Mouse (Mus musculus) gastrocnemius, postnatal 25 days (tissue): ENCODE results near the gene Cntfr. TPM values are rescaled to one million over a fixed set of nuclear protein-coding genes. Genes with fewer than 3 reads are reported as not detected.

ENCODE experiments used
- DNase-seq: peaks from one replicate; pipeline ENCODE4 v3.0.0; 2022
- total RNA-seq, 2 experiments: library from RNA; stranded (reverse); gene quantifications; 1 replicate in 1 of 2; 2 replicates in 1 of 2; pipeline ENCODE4 v1.2.3; 2021

Gene Cntfr
- total RNA-seq, 2 experiments from 2014 or later, result 33.5 to 34.7 TPM

DNA sequence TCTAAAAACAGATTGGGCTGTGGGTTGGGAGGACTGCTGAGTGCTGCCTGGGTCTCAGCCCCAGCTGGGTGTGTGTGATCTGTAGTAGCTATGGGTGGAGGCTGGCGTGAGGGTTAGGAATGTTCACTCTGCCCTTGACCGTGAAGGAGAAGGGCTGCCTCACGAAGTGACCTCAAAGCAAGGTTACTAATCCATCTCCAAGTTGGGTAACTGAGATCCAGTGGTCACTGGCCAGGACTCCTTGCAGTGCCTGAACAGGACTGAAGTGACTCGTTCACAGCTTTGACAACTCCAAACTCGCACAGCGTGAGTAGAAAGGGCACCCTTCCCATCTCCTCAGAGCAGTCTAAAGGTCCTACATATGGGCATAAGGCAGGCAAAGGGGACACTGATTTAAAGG lies 18.0 kb downstream of the Cntfr start:
- DNase-seq, result no peak

DNA sequence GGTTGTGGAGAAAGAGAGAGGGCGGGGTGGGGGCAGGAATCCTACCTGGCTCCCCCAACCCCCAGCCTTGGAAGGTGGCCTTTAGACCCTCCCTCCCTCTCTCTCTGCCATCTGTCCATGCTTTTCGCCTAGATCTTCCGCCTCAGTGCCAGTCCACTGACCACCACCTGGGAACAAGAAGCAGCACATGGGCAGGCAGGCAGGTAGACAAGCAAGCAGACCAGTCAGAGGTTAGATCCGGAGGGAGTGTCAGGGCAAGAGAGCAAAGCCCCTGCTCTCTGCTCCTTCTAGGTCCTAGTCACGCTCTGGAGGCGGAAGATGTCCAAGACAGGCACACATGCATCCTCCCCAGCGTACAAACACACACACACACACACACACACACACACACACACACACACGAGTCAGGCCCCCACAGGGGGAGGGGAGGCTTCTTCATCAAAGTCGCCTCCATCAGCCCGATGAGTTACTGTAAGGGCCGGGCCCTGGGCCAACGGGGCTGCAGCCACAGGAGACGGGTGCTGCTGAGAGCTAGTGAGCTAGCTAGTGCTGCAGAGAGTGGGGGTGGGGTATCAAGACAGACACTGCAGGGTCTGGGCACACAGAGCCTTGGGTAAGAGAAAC lies 19.8 kb downstream of the Cntfr start:
- no peak for DNase-seq

DNA sequence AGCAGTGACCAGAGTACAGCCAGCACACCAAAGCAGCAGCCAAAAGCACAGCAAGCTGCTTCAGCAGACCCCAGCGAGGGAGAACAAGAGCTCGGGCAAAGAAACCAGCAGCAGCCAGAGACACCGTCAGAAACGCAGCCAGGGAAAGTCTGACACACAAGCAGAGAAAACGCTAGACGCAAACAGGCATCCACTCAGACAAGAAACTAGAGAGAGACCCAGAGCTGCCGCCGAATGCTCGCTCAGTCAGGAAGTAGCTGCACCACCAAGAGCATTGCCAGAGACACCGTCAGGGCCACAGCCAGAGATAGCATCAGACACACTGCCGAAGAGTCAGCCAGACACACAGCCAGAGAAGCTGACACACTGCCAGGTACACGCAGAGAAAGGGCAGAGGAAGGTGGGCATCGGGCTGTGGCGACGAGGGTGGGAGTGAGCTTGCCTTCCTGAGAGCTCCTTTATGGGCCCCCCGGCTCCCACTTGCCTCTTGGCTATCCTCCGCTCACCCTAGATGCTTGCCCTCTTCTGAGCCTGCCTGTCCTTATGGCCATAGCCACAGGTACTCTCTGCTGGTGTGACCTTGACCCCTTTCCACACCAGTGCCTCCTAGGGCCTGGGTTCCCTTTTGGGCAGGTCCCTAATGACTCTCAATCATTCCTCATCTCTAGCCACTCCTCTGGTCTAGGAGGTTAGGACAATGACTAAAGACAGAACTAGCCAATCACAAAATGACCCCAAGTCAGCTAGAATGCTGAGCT lies 20.5 kb downstream of the Cntfr start:
- no peak for DNase-seq

DNA sequence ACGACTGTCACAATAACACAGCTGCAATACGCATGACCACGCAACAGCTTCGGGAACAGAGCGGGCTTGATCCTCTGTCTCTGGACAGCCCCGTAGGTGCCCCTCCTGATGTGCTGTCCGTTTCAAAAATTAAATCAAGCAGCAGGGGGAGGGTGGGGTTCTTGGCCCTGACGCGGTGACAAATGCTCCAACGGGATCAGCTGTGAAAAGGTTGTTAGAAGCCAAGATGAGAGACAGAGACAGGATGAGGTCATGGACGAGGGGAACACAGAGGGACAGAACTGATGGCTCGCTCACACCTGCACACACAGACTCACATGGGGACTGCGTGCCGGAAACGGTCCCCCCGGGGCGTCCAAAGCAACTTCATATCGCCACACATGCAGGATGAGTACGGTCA lies 23.7 kb downstream of the Cntfr start:
- no peak for DNase-seq

DNA sequence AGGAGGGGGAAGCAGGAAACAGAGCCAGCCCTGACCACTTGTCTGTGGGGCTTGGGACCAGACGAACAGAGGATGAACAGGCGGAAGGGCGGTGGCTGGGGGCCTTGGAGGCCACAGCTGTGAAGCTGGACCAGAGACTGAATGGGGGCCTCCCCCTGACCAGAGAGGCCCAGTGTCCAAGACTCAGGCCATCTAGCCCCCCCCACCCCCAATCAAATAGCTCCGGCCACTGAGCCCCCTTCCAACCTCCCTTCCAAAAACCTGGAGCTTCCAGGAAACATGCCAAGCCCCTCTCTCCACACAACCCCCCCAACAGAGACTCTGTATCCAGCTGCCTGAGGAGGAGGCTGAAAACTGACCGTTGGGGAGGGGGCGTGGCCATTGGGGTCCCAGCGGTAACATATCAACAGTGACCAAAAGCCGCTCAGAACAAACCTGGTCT lies 24.3 kb downstream of the Cntfr start:
- DNase-seq, result no peak

DNA sequence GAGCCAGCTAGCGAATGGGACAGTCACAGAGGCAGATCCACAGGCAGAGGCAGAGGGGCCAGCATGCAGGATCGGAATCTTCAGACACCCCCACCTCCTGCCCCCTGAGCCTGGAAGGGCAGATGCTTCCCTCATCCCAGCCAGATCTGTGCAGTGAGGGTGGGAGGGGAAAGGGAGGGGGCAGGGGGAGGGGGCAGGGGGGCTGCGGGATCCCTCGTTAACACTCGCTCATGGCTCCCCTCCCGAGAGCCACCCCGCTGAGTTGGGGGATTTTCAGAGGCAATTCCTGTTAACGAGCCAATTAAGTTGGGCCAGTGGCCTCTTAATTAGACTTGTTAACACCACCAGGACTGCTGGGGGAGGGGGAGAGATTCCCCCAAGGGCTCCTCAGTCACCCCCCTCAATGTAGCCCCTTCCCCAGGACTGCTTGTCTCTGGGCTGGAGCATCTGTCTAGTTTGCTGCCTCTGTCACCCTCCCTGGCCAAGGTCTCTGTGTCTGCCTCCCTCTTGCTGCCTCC lies 24.9 kb downstream of the Cntfr start:
- no peak for DNase-seq

DNA sequence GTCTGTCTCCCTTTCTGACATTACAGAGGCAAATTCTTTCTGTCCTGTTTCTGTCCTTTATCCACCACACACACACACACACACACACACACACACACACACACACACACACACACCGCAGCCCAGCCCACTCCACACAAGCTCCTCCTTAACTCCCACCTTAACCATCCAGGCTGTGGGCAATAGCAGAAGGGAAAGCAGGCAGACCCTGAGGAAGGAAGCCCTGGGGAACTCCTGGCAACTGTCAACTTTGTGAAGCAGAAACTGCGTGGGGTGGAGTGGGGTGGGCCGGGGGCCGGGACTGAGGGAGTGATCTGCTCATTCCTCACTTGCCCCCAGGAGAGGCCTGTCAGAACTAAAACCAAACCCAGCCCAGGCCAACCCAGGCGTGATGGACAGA lies 25.4 kb downstream of the Cntfr start:
- DNase-seq, result no peak

DNA sequence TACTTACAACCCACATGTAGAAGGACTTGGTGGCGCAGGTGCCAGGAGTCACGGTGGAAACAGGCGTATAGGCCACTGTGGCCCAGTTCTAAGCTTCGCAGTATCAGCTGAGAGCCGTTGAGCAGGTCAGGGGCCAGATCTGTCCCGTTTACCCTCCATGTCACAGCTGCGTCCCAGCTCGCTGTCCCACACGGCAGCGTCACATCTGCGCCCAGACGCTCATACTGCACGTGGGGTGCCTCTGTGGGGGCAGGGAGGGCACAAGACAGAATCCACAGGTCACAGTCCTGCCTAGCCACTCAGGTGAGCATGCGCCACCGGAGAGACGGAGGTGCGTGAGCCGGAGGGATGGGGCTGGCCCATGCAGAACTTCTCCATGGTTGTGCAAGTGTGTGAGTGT lies 26.1 kb downstream of the Cntfr start:
- DNase-seq, result no peak

DNA sequence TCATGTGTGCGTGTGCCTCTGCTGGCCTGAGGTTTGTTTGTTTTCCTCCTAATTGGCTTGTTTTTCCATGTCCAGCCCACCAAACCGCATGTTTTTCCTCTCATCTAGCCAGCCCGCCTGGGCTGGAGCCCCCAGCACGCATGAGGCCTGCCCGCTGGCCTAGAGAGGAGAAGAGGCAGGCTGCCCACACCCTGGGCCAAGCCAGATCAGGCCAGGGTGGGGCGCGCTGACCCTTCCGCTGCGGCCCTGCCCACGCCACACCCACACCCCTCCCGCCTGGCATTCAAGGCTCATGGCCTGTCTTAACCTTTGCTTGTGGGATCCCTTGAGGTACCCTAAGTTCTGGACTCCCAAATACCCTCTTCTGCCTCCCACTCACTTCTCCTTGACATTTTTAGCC lies 30.2 kb downstream of the Cntfr start:
- DNase-seq, result peak; percentile 76

DNA sequence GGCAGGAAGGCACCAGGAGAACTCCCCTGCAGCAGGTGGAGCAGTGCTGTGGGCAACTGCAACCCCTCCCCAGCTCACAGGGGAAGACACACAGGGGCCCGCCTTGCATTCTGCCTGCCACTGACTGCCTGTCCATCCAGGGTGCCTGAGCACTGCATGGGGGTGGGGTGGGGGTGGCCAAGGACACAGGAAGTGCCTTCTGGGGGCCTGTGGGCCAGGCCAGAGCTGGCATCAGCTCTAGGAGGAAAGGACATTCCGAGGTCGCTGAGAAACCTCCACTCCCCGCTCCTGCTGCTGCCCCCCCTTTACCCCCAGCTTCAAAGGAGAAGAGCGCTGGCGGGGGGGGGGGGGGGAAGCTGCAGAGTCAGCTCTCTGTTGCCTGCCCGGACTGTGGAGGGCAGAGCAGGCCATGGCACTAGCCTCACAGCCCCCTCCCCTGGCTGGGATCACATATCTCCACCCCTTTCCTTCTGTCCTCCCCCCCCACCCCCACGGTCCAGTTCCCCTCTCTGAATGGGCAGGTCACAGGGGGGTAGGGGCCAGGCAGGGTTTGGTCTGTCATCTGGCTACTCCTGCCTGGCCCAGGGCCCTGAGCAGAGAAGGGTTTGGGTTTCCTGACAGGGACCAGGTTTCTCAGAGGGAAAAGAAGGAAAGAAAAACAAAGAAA lies 31.7 kb downstream of the Cntfr start:
- DNase-seq, result peak; percentile 73

DNA sequence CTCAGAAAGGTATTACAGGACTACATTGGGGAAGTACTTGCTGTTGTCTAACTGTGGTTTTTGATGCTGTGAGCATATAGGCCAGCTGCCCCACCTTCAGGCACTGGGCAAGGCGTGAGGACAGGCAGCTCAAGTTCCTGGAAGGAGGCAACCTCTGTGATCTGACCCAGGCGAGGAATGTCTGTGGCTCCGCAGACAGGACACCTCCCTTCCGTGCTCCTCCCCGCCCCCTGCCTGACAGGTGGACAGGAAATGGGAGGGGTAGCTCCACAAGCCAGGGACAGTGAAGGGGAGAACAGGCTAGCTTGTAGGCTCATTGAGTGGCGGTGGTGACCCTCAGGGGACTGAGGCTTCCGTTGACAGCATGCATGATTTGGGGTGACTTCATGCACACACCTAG lies 32.4 kb downstream of the Cntfr start:
- peak; percentile 75 for DNase-seq

DNA sequence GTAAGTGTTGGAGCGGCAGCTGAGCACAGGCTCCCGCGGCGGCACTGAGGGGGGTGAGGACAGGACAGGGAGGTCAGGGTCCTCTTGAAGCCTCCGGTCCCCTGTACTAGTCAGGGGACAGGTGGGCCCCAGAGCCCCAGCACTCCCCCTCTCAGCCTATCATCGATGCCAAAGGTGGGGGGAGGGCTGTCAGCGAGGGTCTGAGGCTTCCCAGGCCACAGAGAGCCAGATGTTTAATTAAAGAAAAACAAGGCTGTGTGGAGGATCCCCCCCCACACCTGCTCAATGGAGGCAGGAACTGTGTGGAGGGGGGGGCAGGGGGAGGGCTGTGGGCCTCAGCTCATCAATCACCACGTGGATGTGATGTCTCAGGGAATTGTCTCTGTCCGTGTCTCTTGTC lies 33.3 kb downstream of the Cntfr start:
- no peak for DNase-seq

DNA sequence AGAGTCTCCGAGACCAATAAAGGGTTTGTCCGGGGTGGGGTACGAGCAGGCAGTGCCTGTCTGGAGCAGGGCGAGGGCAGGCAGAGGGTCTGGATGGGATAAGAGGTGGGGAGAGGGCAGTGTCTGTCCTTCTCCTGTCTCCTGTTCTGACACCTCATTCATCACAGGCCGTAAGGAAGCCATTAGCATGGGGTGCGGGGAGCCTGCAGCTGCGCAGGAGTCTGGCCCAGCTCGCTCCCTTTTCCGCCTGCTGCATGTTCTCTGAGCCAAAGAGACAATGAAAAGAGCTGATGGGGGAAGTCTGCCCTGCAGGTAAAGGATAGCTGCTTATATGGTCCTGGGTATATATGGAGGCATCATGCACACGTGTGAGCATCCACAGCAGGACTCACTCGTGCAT lies 34.2 kb downstream of the Cntfr start:
- no peak for DNase-seq

DNA sequence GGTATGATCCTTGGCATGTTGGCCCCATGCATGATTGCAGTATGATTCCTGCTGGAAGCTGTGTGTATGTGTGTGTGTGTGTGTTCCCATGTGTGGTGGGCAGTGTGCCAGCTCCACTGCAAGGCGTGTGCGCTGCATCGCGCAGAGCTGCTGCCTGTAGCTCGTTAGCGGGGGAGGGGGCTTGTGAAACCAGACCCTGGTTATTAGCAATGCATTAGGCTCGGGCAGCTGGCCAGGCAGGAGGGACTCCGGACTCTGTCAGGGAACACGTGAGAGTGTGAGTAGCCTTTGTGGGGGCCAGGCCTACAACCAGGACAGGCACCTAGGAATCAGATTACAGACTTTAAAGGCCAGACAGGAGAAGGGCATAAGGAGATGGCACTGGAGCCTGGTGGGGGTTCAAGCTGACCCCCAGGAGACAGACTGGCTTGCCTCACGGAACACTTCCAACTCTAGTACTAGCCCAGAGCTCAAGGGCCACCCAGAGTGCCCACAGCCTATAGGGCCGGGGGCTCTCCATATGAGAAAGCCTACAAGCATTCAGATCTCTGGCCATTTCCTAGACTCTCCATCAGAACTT lies 35.9 kb downstream of the Cntfr start:
- no peak for DNase-seq

DNA sequence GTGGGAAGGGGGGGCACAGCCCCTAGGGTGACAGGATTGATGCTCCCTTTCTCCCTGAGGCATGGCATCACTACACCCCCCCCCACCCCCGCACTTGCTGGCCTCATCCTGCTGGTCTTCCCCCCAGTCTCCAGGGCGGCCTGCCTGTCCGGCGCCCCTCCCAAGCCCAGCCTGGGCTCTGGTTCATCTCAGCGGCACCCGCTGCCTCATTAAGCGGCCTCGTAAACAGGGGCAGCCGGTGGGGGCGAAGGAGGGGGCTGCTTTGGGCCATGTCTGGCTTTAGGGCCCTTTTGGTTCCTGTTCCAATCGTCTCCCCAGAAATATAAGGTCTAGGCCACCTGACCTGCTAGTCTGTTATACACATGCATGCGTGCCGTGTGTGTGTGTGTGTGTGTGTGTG lies 37.3 kb downstream of the Cntfr start:
- DNase-seq, result no peak

DNA sequence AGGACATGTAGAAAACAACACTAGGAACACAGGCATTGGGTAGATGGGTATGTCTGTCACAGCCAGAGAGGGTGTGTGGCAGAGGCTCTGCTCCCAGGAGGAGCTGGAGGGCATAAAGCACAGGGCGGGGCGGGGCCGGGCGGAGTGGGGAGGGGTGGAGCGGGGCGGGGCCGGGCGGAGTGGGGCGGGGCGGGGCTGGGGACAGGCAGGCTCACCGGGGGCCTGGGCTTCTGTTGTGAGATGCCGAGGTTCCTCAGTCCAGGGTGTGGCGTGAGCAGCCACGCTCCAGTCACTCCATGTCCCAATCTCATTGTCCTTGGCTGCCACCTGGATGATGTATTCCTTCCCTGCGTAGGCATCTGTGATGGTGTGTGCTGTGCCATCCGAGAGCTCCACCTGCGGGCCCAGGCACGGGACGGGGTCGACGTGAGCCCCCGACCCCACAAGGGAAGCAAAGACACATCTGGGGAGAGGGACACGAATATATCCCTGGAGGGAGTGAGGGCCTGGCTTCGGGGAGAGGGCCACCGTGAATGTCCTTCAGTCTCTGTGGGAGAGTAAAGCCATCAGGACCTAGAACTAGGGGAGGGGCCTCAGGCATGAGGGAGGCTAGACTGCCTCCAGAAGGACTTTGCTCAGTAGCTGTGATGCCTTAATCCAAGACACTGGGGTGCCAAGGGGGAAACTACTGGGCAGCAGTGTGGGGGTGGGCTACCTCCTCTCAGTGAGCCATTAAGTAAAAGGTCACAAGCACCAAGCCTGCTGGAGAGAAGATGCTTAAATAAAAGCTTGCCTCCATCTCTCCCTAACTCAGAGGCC lies 38.1 kb downstream of the Cntfr start:
- no peak for DNase-seq

DNA sequence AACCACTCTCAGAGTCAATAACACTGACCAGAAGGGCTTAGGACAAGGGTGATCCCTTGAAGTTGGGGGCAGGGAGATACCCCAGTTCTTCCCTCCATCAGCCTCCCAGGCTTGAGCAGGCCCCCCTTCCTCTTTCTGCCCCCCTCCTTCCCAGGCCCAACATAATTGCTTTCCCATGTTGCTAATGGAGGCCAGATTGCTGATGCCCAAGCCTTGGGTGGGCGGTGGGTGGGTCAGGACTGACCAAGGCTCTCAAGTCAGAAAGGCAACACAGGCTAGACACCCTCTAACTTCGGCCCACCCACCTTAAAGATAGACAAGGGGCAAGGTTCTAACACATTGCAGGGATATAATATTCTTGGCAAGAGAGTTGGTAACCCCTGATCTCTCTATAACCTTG lies 41.4 kb downstream of the Cntfr start:
- no peak for DNase-seq

DNA sequence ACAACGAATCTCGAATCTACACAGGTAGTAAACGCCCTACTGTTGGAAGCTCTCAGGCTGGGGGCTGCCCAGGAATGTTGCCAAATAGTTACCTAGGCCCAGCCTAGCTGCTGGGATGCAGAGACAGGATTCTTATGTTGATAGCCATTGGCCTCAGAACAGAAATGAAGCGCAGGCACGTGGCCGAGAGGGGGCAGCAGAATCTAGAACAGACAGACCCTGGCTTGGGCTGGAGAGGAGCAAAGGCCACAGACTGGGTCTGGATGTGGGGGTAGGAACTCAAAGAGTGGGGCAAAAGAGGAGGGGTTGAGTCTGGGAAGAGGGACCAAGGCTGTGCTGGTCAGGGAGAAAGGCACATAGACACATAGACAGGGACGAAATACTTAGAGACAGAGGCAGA lies 42.7 kb downstream of the Cntfr start:
- no peak for DNase-seq

DNA sequence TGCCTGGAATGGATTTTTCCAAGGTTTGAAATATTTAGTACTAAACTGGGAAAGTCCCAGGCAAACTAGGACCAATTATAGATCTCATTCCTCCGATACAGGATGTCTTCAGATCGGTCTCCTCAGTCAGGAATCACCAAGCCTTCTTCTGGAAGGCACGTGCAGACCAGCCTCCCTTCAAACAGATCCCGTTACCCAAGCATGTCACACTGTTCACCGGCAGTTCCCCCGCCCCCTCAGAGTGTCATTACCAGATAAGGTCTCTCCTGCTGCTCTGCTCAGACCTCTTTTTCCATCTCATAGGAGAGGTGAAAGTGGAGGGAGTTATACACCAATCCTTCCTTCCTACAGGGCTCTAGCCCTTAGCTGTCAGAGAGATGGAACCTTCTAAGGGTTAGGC lies 43.2 kb downstream of the Cntfr start:
- DNase-seq, result no peak

DNA sequence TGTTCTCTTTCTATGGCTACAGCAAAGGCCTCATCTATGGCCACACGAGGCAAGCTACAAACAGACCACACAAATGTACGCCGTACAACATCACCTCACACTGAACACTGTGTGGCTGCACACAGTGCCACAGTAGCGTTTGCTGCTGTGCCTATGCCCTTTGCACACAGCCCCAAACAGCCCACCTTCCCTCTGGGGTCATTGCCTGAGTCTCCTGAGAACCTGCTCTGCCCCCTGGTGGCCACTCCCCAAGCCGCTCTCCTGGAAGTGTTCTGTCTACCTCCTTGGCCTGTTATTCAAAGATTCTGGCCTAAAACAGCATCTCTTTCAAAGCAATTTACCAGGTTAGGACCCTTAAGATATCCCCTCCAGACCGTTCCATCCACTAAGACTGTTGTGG lies 43.6 kb downstream of the Cntfr start:
- DNase-seq, result no peak

DNA sequence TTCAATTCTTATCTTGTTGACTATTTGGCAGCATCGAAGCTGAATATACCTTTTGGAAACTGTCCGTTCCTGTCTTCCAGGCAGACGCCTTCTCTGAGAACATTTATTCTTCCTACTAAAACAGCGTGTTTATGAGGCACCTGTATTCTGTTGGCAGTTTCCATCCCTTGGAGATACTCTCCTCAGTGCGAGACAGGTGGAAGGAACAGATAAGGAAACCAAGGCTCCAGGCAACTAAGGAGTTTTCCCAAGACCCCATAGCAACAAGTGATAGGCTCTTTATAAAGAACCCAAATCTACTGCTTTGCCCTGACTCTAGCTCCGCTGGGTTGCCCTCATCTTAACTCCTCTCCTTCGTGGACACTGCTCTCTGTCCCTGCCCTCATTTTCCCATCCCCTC lies 48.3 kb downstream of the Cntfr start:
- no peak for DNase-seq

DNA sequence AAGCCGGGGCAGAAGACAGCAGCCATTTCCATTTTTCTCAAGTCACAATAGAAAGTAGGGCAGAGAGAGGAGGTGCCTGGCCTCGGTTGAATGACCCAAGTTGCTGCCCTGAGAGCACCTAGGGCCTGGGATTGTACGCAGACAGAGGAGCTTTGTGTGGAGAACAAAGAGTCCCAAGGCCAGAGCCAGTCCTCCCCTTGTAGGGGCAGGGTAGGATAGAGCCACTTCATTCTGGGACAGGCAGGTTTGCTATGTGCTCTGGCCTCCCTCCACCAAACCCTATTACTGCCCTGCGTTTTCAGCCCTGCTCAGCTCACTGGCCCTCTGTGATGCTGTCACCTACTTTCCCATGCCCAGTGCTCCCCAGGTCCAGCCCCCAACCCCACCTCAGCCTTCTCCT lies 48.7 kb downstream of the Cntfr start:
- DNase-seq, result no peak
